Mouse (Mus musculus) lung, adult 2 months (tissue): Measurements from ENCODE around the gene Bbox1. TPM values are rescaled to one million over a fixed set of nuclear protein-coding genes. Genes with fewer than 3 reads are reported as not detected.

Source experiments
- DNase-seq: peaks from one replicate; pipeline ENCODE4 v3.0.0; 2022
- H3K4me1 ChIP-seq: fragments of 200-500 bp; 2 replicates; pipeline ENCODE4 v1.6.1; 2011; ENCODE audit warnings: low read length; ENCODE audit not compliant: control insufficient read depth, insufficient read depth
- H3K4me3 ChIP-seq: fragments of 200-500 bp; replicated peaks from 2 replicates; pipeline ENCODE3; 2011; ENCODE audit warnings: low read depth, mild to moderate bottlenecking, control low read depth, low read length; ENCODE audit errors: extremely low read depth
- CTCF ChIP-seq: fragments of 200-500 bp; IDR thresholded peaks from 2 replicates; pipeline ENCODE4 v1.5.1; 2011; ENCODE audit warnings: mild to moderate bottlenecking, low read length, control low read depth; ENCODE audit not compliant: insufficient read depth
- POLR2A ChIP-seq: fragments of 200-500 bp; IDR thresholded peaks from 2 replicates; pipeline ENCODE4 v1.6.1; 2011; ENCODE audit warnings: low read depth, mild to moderate bottlenecking, control low read depth, low read length, borderline replicate concordance; ENCODE audit errors: extremely low read depth
- WGBS: fragments of 180-500 bp; shearing (Covaris S2); methylation state at CpG from one replicate; pipeline ENCODE4 v1.1.7; 2018; 5-methylcytosine and 5-hydroxymethylcytosine counted together
- polyA plus RNA-seq: library from polyadenylated mRNA; depleted of rRNA; stranded (reverse); fragments of >200 nt; gene quantifications from 2 replicates; pipeline ENCODE4 v1.2.3, GENCODE M21; 2012

The Bbox1 gene
- polyA plus RNA-seq, 1 experiment, result 1.2 TPM

DNA sequence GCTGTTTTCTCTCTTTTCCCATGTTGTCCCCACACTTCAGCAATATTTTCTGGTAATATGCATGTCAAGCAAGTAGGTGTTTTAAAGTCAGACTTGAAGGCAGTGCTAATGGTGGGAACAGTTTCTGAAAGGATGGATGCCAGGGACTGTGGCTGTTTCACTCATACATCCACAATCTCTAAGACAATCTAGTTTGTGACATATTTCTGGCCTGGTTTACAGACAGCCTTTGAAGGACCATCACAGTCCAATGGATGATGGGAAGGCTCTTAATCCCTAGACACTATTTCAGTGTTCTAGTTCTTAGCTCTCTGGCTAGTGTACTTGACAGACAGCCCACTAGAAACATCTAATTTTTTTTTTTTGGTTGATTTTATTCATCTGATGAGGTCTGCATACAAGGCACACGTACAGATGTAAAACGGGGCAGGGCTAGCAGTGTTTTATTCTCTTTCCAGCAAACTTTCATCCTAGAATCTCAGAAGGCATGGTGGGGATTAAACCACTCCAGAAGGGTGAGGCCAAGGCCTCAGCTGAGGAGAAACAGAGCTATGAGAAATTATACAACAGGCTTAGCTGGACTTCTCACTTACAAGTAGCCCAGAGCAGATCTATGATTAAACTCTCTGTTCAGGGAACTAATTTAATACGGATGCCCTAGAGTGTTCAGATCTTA is 28.4 kb downstream of the Bbox1 start:
- DNase-seq, result no peak
- H3K4me1 ChIP-seq, result no peaks in the 10 kb centered on the region; the same call in 1 of the 2 replicates
- no peak overlapping the region for H3K4me3 ChIP-seq
- WGBS, result 71% methylated on average over 3 of the region's 3 CpGs
- TF ChIP-seq POLR2A (no peak), CTCF (no peak)

- TF ChIP-seq POLR2A, result no peak
- TF ChIP-seq CTCF, result no peak
- WGBS, result 57% methylated on average over 2 of the region's 2 CpGs
- Histone ChIP-seq H3K4me1 (peaks cover 3% of the 10 kb centered on the region; the same call in 1 of the 2 replicates), H3K4me3 (no peak overlapping the region)
- no peak for DNase-seq
These were observed 38.9 kb downstream of the Bbox1 start for GRCm38 (mm10) chr2:110275424-110275823.

- H3K4me1 ChIP-seq, result peaks cover 3% of the 10 kb centered on the region; the same call in 1 of the 2 replicates
- peak; percentile 10 for DNase-seq
- H3K4me3 ChIP-seq, result no peak overlapping the region
- 61% methylated on average over 2 of the region's 2 CpGs for WGBS
- TF ChIP-seq POLR2A (no peak), CTCF (no peak)
These were observed 40.2 kb downstream of the Bbox1 start for GRCm38 (mm10) chr2:110274160-110274559.

GRCm38 (mm10) chr2:110269281-110269680 is 45.1 kb downstream of the Bbox1 start:
- WGBS, result 62% methylated on average over 3 of the region's 3 CpGs
- TF ChIP-seq POLR2A (no peak), CTCF (no peak)
- no peaks in the 10 kb centered on the region for H3K4me1 ChIP-seq
- DNase-seq, result no peak
- H3K4me3 ChIP-seq, result no peak overlapping the region

- TF ChIP-seq CTCF (no peak), POLR2A (no peak)
- DNase-seq, result no peak
- no peak overlapping the region for H3K4me3 ChIP-seq
- 69% methylated on average over 9 of the region's 9 CpGs for WGBS
- peaks cover 2% of the 10 kb centered on the region; the same call in 1 of the 2 replicates for H3K4me1 ChIP-seq
These were observed 82.1 kb downstream of the Bbox1 start for GRCm38 (mm10) chr2:110232252-110232651.

DNA sequence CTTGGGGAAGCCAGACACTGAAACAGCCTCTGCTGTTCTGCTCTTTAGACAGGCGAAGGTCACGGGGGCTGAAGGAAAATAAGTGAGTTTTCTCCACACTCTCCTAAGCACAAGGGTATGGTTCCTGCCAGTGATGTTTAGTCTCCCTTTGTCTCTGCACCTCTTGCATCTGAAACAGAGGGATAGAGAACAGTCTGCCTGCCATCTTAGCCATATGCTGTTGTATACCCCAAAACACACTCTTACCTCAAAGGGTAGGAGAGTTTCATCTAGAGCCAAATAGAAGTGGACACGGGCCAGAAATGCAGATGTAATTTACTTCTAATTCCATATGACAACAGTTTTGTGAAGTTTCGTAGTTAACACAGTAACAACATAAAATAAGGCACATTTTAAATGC is 83.6 kb downstream of the Bbox1 start:
- TF ChIP-seq POLR2A (no peak), CTCF (no peak)
- Histone ChIP-seq H3K4me1 (peaks cover 2% of the 10 kb centered on the region; the same call in 1 of the 2 replicates), H3K4me3 (no peak overlapping the region)
- WGBS, result 91% methylated on average over 4 of the region's 4 CpGs
- no peak for DNase-seq

- TF ChIP-seq CTCF (no peak), POLR2A (no peak)
These were observed 84.9 kb downstream of the Bbox1 start for GRCm38 (mm10) chr2:110229143-110230087.

GRCm38 (mm10) chr2:110226421-110226820 is 87.9 kb downstream of the Bbox1 start:
- Histone ChIP-seq H3K4me1 (peaks cover 2% of the 10 kb centered on the region; the same call in 1 of the 2 replicates), H3K4me3 (no peak overlapping the region)
- TF ChIP-seq POLR2A (no peak), CTCF (no peak)
- no peak for DNase-seq
- 53% methylated on average over 4 of the region's 4 CpGs for whole genome bisulfite sequencing

More at GRCm38 (mm10) chr2:110229143-110230087, 84.9 kb downstream of the Bbox1 start:
- 24% methylated on average over 15 of the region's 15 CpGs for WGBS
- Histone ChIP-seq H3K4me1 (peaks cover 2% of the 10 kb centered on the region; the same call in 1 of the 2 replicates), H3K4me3 (no peak overlapping the region)
- DNase-seq, result no peak

GRCm38 (mm10) chr2:110225969-110226368 is 88.4 kb downstream of the Bbox1 start:
- Histone ChIP-seq H3K4me1 (peaks cover 2% of the 10 kb centered on the region; the same call in 1 of the 2 replicates), H3K4me3 (no peak overlapping the region)
- no peak for DNase-seq
- no peak for TF ChIP-seq CTCF
- TF ChIP-seq POLR2A, result no peak

DNA sequence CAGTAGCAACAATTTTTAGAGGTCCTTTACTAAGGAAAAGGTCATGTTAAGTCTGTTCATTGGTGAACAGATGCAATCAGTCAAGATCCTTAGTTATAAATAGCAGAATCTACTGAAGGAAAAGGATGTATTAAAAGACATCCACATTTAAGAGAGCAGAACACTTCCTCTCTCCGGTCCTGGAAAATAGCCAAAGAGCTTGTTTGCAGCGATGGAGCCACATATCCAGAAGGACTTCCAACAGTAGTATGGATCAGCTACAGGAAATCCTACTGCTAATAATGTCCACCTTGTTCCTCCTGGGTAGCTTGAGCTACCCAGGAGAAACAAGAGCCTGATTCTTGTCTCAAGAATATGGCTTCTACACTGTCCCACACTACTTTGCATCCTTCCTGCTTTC is 91.6 kb downstream of the Bbox1 start:
- no peak for DNase-seq
- H3K4me3 ChIP-seq, result no peak overlapping the region
- TF ChIP-seq POLR2A, result no peak
- no peak for TF ChIP-seq CTCF
- WGBS, result 39% methylated on average over 2 of the region's 2 CpGs
- no peaks in the 10 kb centered on the region for H3K4me1 ChIP-seq
